Mouse (Mus musculus) liver, adult 2 months (tissue): Measurements from ENCODE around the gene Camk2g. TPM values are rescaled to one million over a fixed set of nuclear protein-coding genes. Genes with fewer than 3 reads are reported as not detected.

ENCODE experiments used
- DNase-seq: peaks from one replicate; pipeline ENCODE4 v3.0.0-alpha.2; 2011; ENCODE audit warnings: low read depth, low spot score; ENCODE audit errors: extremely low read depth
- H3K27ac ChIP-seq: fragments of 200-500 bp; replicated peaks from 2 replicates; pipeline ENCODE4 v1.5.1; 2012; ENCODE audit warnings: low read depth, mild to moderate bottlenecking, control low read depth, inconsistent platforms, low read length; ENCODE audit not compliant: insufficient read depth
- H3K27me3 ChIP-seq: fragments of 200-500 bp; 2 replicates; pipeline ENCODE4 v1.6.1; 2012; ENCODE audit warnings: mild to moderate bottlenecking, moderate library complexity, low read length, inconsistent platforms; ENCODE audit not compliant: control insufficient read depth, insufficient read depth
- H3K36me3 ChIP-seq: fragments of 200-500 bp; 2 replicates; pipeline ENCODE4 v1.6.1; 2012; ENCODE audit warnings: low read length, inconsistent platforms; ENCODE audit not compliant: control insufficient read depth, insufficient read depth
- H3K4me1 ChIP-seq: fragments of 200-500 bp; 2 replicates; pipeline ENCODE4 v1.6.1; 2011; ENCODE audit warnings: low read length; ENCODE audit not compliant: control insufficient read depth, insufficient read depth
- H3K4me3 ChIP-seq: fragments of 200-500 bp; 2 replicates; pipeline ENCODE4 v1.5.1; 2011; ENCODE audit warnings: low read depth, mild to moderate bottlenecking, control low read depth, low read length, moderate library complexity; ENCODE audit not compliant: insufficient read depth
- H3K79me2 ChIP-seq: fragments of 200-500 bp; 2 replicates; pipeline ENCODE4 v1.6.1; 2012; ENCODE audit warnings: inconsistent platforms, mild to moderate bottlenecking, low read length, moderate library complexity; ENCODE audit not compliant: control insufficient read depth, insufficient read depth
- H3K9ac ChIP-seq: fragments of 200-500 bp; 2 replicates; pipeline ENCODE4 v1.6.1; 2012; ENCODE audit warnings: low read depth, mild to moderate bottlenecking, control low read depth, inconsistent platforms, low read length
- CTCF ChIP-seq: fragments of 200-500 bp; IDR thresholded peaks from 2 replicates; pipeline ENCODE4 v1.5.1; 2011; ENCODE audit warnings: low read depth, low read length, control low read depth
- POLR2A ChIP-seq: fragments of 200-500 bp; IDR thresholded peaks from 2 replicates; pipeline ENCODE4 v1.6.1; 2011; ENCODE audit warnings: low read length, control low read depth; ENCODE audit not compliant: insufficient read depth; ENCODE audit errors: extremely low read depth
- WGBS: fragments of 180-500 bp; shearing (Covaris S2); methylation state at CpG from one replicate; pipeline ENCODE4 v1.1.7; 2018; 5-methylcytosine and 5-hydroxymethylcytosine counted together
- polyA plus RNA-seq: library from polyadenylated mRNA; depleted of rRNA; stranded (reverse); fragments of >200 nt; gene quantifications from 2 replicates; pipeline ENCODE4 v1.2.3, GENCODE M21; 2012; rRNA removed
- total RNA-seq: library from RNA; depleted of rRNA; stranded (reverse); fragments of >200 nt; gene quantifications from 2 replicates; pipeline ENCODE4 v1.2.3, GENCODE M21; 2014; rRNA removed

Gene Camk2g
- total and polyA plus RNA-seq, 2 experiments: 7.9 TPM

- H3K9ac ChIP-seq: no peak overlapping the region
- H3K4me1 ChIP-seq: peaks cover 3% of the 10 kb centered on the region; the same call in 1 of the 2 replicates
- DNase-seq: no peak
- H3K36me3 ChIP-seq: peaks cover 83% of the 10 kb centered on the region
- H3K79me2 ChIP-seq: peaks cover 13% of the 10 kb centered on the region; the same call in 1 of the 2 replicates
- TF ChIP-seq POLR2A (no peak), CTCF (no peak)
- WGBS: 96% methylated on average over 3 of the region's 3 CpGs
- H3K27me3 ChIP-seq: no peaks in the 10 kb centered on the region
- no peak overlapping the region for H3K27ac ChIP-seq
- no peak overlapping the region for H3K4me3 ChIP-seq
Observed at GRCm38 (mm10) chr14:20686576-20686975, 107.3 kb downstream of the Camk2g start.

Other genes starting within 250 kb of the Camk2g start
- 23.0 and 24.8 TPM in 2 replicates for gene Ppp3cb, start 247.5 kb downstream of the Camk2g start, total RNA-seq
- gene Ppp3cb, start 247.5 kb downstream of the Camk2g start, polyA plus RNA-seq: 4.4 and 4.5 TPM in 2 replicates
- 2.9 and 3.0 TPM in 2 replicates for gene Usp54, start 153.0 kb downstream of the Camk2g start, total RNA-seq
- 1.0 and 1.3 TPM in 2 replicates for gene Usp54, start 153.0 kb downstream of the Camk2g start, polyA plus RNA-seq
- gene Myoz1, start 137.5 kb downstream of the Camk2g start, total RNA-seq: 0.46 TPM in 1 of 2 replicates, not detected in the other
- gene Myoz1, start 137.5 kb downstream of the Camk2g start, polyA plus RNA-seq: not detected in 2 replicates
- 0.09 TPM in 1 of 2 replicates, not detected in the other for gene Synpo2l, start 125.7 kb downstream of the Camk2g start, total RNA-seq
- gene Synpo2l, start 125.7 kb downstream of the Camk2g start, polyA plus RNA-seq: 0.10 TPM in 1 of 2 replicates, not detected in the other
- 52.7 and 57.8 TPM in 2 replicates for gene Sec24c, start 119.8 kb downstream of the Camk2g start, total RNA-seq
- gene Sec24c, start 119.8 kb downstream of the Camk2g start, polyA plus RNA-seq: 127 and 183 TPM in 2 replicates
- gene Fut11, start 99.1 kb downstream of the Camk2g start, total RNA-seq: 3.3 and 3.7 TPM in 2 replicates
- gene Fut11, start 99.1 kb downstream of the Camk2g start, polyA plus RNA-seq: 2.5 and 3.8 TPM in 2 replicates
- 92.7 and 112 TPM in 2 replicates for gene Chchd1, start 91.1 kb downstream of the Camk2g start, total RNA-seq
- gene Chchd1, start 91.1 kb downstream of the Camk2g start, polyA plus RNA-seq: 23.8 and 31.0 TPM in 2 replicates
- 11.4 and 19.6 TPM in 2 replicates for gene Zswim8, start 86.5 kb downstream of the Camk2g start, total RNA-seq
- 58.6 and 95.0 TPM in 2 replicates for gene Zswim8, start 86.5 kb downstream of the Camk2g start, polyA plus RNA-seq
- gene Ndst2, start 59.5 kb downstream of the Camk2g start, total RNA-seq: 10.8 and 13.2 TPM in 2 replicates
- gene Ndst2, start 59.5 kb downstream of the Camk2g start, polyA plus RNA-seq: 22.8 and 33.2 TPM in 2 replicates
- 1.2 and 2.1 TPM in 2 replicates for gene Plau, start 42.6 kb upstream of the Camk2g start, total RNA-seq
- gene Plau, start 42.6 kb upstream of the Camk2g start, polyA plus RNA-seq: 0.19 and 0.57 TPM in 2 replicates
- 12.1 and 13.6 TPM in 2 replicates for gene Vcl, start 135.3 kb upstream of the Camk2g start, total RNA-seq
- 7.9 and 9.5 TPM in 2 replicates for gene Vcl, start 135.3 kb upstream of the Camk2g start, polyA plus RNA-seq